Mouse (Mus musculus) spleen, adult 2 months (tissue): ENCODE results near the gene Atp5d. TPM values are rescaled to one million over a fixed set of nuclear protein-coding genes. Genes with fewer than 3 reads are reported as not detected.

ENCODE experiments used
- DNase-seq, 2 experiments: peaks; one replicate each; pipeline versions ENCODE4 v3.0.0 to v3.0.0-alpha.2; 2012 to 2021; ENCODE audit warnings: low spot score in 2 of 2, low read depth in 1 of 2
- H3K27ac ChIP-seq: fragments of 200-500 bp; 2 replicates; pipeline ENCODE4 v1.5.1; 2012; ENCODE audit warnings: low read length, inconsistent platforms; ENCODE audit not compliant: insufficient read depth
- H3K27me3 ChIP-seq: fragments of 200-500 bp; 2 replicates; pipeline ENCODE4 v1.6.1; 2012; ENCODE audit warnings: mild to moderate bottlenecking, moderate library complexity, low read length, inconsistent platforms; ENCODE audit not compliant: control insufficient read depth, insufficient read depth
- H3K36me3 ChIP-seq: fragments of 200-500 bp; 2 replicates; pipeline ENCODE4 v1.6.1; 2012; ENCODE audit warnings: mild to moderate bottlenecking, low read length, inconsistent platforms; ENCODE audit not compliant: control insufficient read depth, insufficient read depth
- H3K4me1 ChIP-seq: fragments of 200-500 bp; 2 replicates; pipeline ENCODE4 v1.6.1; 2011; ENCODE audit warnings: inconsistent platforms; ENCODE audit not compliant: control insufficient read depth, insufficient read depth, insufficient read length
- H3K4me3 ChIP-seq: fragments of 200-500 bp; 2 replicates; pipeline ENCODE4 v1.5.1; 2011; ENCODE audit warnings: mild to moderate bottlenecking, inconsistent platforms; ENCODE audit not compliant: insufficient read depth, insufficient read length; ENCODE audit errors: extremely low read depth
- CTCF ChIP-seq: fragments of 200-500 bp; IDR thresholded peaks from 2 replicates; pipeline ENCODE4 v1.5.1; 2011; ENCODE audit warnings: mild to moderate bottlenecking, inconsistent platforms; ENCODE audit not compliant: insufficient read depth, insufficient read length, insufficient replicate concordance; ENCODE audit errors: extremely low read depth
- POLR2A ChIP-seq: fragments of 200-500 bp; IDR thresholded peaks from 2 replicates; pipeline ENCODE4 v1.6.1; 2011; ENCODE audit warnings: low read depth, low read length, inconsistent platforms
- WGBS: fragments of 180-500 bp; shearing (Covaris S2); methylation state at CpG from one replicate; pipeline ENCODE4 v1.1.7; 2018; 5-methylcytosine and 5-hydroxymethylcytosine counted together
- polyA plus RNA-seq: library from polyadenylated mRNA; depleted of rRNA; stranded (reverse); fragments of >200 nt; gene quantifications from 2 replicates; pipeline ENCODE4 v1.2.3, GENCODE M21; 2012

Atp5d gene
- polyA plus RNA-seq, 1 experiment: 592 TPM

DNA sequence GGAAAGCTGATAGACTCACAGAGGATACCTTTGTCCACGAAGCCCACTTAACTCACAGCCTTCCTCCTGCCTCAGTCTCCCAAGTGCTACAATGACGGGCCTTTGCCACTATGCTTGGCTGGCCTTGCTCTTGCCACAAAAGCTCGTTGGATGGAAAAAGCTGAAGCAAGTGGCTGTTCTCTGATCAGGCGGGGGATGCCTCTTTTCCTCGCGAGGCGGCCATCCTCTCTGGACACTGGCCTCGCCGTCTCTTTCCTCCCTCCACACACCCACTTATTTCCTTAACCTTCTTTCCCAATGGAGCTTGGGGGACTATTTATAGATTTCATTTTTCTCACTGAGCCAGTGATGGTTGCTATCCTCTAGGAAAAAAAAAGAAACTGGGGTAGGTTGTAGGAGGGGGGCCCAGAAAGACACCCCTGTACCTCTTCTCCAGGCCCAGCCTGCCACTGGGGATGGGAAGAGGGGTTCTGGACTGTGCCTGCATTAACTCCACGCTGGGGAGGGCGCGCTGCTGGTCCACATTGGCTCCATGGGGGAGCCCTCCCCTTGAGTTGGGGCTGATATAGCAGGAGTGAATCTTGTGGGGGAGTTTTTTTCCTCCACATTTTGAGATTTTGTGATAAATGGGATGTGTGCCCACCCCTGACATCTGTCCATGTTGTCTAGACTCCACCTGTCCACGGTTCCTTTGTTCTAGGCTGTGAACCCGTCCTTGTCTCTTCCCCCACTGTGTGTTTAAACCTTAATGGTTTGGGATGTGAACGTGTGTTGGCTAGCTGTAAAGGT lies 18.9 kb downstream of the Atp5d start:
- H3K27me3 ChIP-seq: no peaks in the 10 kb centered on the region
- H3K4me3 ChIP-seq: no peak overlapping the region
- H3K27ac ChIP-seq: peak overlapping the region; percentile 72; the same call in 1 of the 2 replicates
- TF ChIP-seq POLR2A (no peak), CTCF (no peak)
- H3K4me1 ChIP-seq: peaks cover 59% of the 10 kb centered on the region
- H3K36me3 ChIP-seq: peaks cover 43% of the 10 kb centered on the region
- 72% methylated on average over 15 of the region's 15 CpGs for WGBS
- no peak for DNase-seq

DNA sequence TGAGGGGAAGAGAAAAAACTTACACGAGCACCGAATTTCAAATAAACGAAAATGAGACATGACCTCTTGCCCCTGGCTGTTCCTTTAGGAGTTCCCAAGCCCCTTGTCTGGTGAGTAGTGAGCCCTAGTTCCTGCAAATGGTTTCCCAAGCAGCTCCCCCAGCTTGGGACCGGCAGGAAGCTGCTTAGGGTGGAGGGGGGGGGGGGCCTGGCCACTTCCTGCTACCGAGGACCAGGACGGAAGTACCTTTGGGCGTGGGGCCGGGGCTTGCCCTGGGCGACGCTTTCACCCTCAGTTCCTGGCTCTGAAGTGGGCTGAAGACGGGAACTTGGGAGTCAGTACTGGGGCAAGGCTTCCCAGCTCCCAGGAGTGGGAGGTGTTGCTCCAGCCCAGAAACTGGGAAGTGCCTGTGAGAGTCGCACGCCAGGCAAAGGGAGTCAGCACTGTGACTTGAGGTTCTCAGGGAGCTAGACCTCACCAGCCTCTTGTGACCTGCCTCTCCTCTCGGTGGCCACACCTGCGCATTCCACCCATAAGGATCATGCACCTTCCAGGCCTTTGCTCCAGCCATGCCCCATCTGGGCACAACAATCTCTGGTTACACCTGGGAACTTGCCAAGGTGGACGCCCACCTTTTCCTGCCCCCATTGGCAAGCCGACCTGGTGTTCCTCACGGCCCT lies 20.0 kb downstream of the Atp5d start:
- H3K4me3 ChIP-seq: peak overlapping the region; percentile 49
- peak in 1 of 2 experiments; percentile 76 for DNase-seq

DNA sequence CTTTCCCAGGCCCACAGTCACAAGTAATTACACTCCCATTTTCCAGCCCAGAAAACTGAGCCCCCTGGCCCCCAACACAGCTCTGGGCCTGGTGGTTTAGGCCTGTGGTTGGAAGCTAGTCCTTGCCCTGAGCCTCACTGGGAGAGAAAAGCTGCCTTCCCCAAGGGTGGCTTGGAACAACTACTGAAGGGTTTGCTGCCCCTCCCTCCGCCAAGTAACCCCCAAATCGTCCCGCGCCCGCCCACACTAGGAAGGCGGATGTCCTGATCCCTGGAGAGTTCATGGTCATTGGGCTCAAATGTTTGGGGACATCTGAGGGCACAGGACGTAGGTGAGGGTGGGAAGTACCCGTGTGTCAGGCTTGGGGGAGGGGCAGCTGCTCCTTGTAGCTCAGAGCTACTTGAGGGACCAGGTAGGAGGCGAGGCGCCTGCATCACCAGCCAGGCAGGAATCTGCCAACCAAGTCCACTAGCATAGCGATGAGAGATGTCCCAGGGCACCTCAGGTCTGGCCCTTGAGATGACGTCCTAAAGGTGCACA lies 20.7 kb downstream of the Atp5d start:
- H3K27me3 ChIP-seq: no peaks in the 10 kb centered on the region
- peak in 1 of 2 experiments; percentile 74 for DNase-seq
- peak overlapping the region; percentile 99 for H3K27ac ChIP-seq
- peaks cover 60% of the 10 kb centered on the region for H3K4me1 ChIP-seq
- WGBS: 5% methylated on average over 12 of the region's 12 CpGs
- H3K4me3 ChIP-seq: peak overlapping the region; percentile 60
- TF ChIP-seq CTCF: no peak
- no peak for TF ChIP-seq POLR2A
- peaks cover 31% of the 10 kb centered on the region for H3K36me3 ChIP-seq

More for the DNA sequence above, 20.0 kb downstream of the Atp5d start:
- H3K4me1 ChIP-seq: peaks cover 58% of the 10 kb centered on the region
- H3K27ac ChIP-seq: peak overlapping the region; percentile 99
- H3K27me3 ChIP-seq: no peaks in the 10 kb centered on the region
- TF ChIP-seq CTCF (no peak), POLR2A (peak; percentile 77)
- peaks cover 37% of the 10 kb centered on the region for H3K36me3 ChIP-seq
- under 1% methylated on average over 18 of the region's 18 CpGs for WGBS

DNA sequence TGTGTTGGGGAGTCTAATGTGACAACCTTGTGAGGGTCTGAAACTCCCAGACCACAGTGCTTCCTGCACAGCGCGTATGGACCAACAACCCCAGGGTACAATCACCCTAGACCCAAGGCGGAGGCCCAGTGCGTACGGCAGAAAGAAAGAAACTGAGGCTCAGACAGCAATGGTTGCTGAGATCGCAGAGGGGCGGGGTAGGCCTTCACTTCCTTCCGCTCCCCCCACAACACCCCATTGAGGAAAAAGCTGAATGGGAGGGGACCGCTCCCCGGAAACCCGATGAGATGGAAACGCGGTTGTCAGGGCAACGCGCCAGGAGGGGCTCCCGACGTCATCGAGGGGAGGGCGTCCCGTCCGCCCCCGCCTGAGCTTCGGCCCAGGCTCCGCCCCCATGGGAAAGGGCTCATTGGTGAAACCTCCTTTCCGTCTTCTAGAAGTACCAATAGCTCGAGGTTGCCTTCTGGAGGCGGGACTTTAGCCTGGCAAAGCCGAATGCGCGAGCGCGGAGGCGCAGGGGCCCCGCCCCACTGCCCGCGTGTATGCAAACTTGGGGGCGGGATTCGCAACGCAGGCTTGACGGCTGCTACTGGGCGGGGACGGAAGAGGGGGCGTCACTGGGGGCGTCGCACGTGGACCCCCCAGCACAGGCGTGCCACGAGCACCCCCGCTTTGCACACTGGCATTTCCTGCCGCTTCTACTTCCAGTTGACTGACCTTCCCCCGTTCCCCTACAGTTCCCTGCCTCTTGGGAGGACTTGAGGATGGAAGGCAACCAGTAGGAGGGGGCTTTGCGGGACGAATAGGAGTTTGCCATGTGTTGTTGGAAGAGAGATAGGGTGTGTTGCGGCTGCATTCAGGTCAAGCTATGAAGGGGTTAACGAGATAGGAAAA lies 21.4 kb downstream of the Atp5d start:
- H3K4me1 ChIP-seq: peaks cover 67% of the 10 kb centered on the region
- no peaks in the 10 kb centered on the region for H3K27me3 ChIP-seq
- DNase-seq: peak; percentile 99
- peaks cover 24% of the 10 kb centered on the region for H3K36me3 ChIP-seq
- peak overlapping the region; percentile 60 for H3K4me3 ChIP-seq
- peak; percentile 65; the same call in 1 of the 2 replicates for TF ChIP-seq POLR2A
- TF ChIP-seq CTCF: no peak
- WGBS: under 1% methylated on average over 55 of the region's 55 CpGs
- H3K27ac ChIP-seq: peak overlapping the region; percentile 99

DNA sequence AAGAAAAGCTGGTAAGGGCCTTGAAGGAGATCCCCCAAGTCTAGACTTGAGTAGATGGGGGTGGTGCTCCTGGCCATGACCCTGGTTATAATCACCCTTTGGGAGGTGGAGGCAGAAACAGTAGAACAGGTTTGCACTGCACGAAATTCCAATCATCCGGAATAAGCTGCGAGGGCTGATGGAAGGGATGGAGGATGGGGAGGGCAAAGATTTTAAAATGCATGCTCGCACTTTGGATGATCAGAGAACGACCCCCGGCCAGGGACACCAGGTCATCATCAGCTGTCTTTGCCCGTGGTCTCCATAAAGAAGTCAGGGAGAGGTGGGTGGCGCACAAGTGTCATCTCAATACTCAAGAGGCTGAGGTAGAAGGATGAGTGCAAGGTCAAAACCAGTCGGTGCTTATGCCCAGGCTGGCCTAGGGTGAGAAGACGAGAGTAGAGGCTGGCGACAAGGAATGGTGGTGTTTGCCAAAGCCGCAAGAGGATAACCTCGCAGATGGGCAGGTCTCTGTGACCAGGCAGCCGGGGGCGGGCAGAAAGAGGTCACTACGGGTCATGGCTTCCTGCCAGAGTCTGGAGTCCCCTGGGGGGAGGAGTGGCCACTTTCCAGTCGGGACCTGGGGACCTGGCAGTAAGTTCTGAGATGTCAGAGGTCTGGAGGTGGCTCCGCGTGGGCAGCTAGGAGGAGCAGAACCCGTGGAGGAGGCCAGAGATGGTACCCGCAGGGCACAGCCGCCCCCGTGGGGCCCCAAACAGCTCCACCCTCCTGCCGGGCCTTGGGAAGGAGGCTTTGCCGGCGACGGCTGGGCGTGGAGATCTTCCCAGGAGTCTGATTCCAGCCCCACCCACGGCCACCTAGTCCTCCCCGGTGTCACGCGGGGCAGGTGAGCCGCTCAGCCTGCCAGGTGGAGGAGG lies 22.3 kb downstream of the Atp5d start:
- H3K36me3 ChIP-seq: peaks cover 15% of the 10 kb centered on the region
- peak overlapping the region; percentile 56 for H3K4me3 ChIP-seq
- peak in 1 of 2 experiments; percentile 61 for DNase-seq
- peak overlapping the region; percentile 91 for H3K27ac ChIP-seq
- TF ChIP-seq CTCF: no peak
- TF ChIP-seq POLR2A: no peak
- WGBS: 3% methylated on average over 33 of the region's 33 CpGs
- peaks cover 64% of the 10 kb centered on the region for H3K4me1 ChIP-seq
- no peaks in the 10 kb centered on the region for H3K27me3 ChIP-seq
